Mouse (Mus musculus) stomach, adult 2 months (tissue): ENCODE results near the gene C9. TPM values are rescaled to one million over a fixed set of nuclear protein-coding genes. Genes with fewer than 3 reads are reported as not detected.

Source experiments
- polyA plus RNA-seq: library from polyadenylated mRNA; depleted of rRNA; stranded (reverse); fragments of >200 nt; gene quantifications from 2 replicates; pipeline ENCODE4 v1.2.3, GENCODE M21; 2012; rRNA removed

The C9 gene
- polyA plus RNA-seq = 0.06 TPM in 1 of 2 replicates, not detected in the other

DNA sequence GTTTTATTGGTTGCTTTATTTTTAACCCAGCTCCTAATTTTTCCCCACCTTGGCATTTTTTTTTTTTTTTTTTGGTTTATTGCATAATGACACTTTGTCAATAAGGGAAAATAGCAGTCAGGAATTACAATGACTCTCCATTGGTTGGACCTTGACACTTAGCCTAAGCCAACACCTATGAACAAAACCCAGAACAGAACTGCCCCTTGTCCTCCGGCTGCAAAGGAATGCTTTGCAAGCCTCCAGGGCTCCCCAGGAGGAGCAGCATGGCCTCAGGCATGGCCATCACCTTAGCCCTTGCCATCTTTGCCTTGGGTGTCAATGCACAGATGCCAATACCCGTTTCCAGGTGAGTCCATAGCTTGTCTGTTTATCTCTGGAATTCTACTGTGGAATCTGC is at the start of gene C9:
TSS of gene C9 (plus strand) at position 193 of the 400 bp plus-strand sequence.

DNA sequence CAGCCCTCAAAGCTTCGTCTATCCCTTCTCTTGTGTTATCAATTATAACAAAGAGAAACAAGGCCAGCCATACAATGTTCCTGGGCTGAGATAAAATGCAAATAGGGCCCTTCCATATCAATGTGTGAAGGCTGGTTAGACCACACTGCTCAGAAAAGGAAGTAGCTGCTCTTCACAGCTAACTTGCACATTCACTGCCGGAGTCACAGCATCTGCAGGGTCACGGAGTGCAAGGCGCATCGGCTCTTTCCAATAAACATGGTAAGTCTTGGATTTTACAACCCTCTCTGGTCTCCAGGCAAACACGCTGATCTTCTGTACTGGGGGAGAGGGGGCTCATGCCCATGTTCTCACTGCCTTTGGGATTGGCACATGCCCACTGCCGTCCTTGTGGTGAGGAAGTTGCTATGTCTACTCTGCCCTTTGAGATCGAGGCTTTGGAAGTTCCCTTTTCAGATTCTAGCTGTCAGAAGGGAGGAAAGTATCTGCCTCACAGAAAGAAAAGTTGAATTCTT is 77.6 kb downstream of the C9 start, which contains the start of gene Fyb:
TSS of gene Fyb (plus strand) at position 201 of the 515 bp plus-strand sequence.

Other genes starting within 250 kb of the C9 start
- 3.6 and 6.5 TPM in 2 replicates for gene Dab2, start 145.5 kb upstream of the C9 start, polyA plus RNA-seq
- 117 and 168 TPM in 2 replicates for gene Fyb, start 77.5 kb downstream of the C9 start, polyA plus RNA-seq